Mouse (Mus musculus) adrenal gland, postnatal 36 days (tissue): ENCODE data around the gene Nod1. TPM values are rescaled to one million over a fixed set of nuclear protein-coding genes. Genes with fewer than 3 reads are reported as not detected.
A peak's percentile ranks its signal among the peaks of the same experiment; 100 is the strongest.

Experiments
- DNase-seq, 2 experiments: peaks; one replicate each; pipeline ENCODE4 v3.0.0; 2021; ENCODE audit warnings: mixed read lengths in 1 of 2
- long read RNA-seq, 2 experiments: library from polyadenylated mRNA; stranded (forward); transcript quantifications; one replicate each; pipeline ENCODE4 v2.0.0; 2021; ENCODE audit warnings: borderline sequencing depth in 2 of 2
- total RNA-seq, 2 experiments: library from RNA; stranded (reverse); gene quantifications; 2 replicates each; pipeline ENCODE4 v1.2.3; 2021

Nod1 gene
- total RNA-seq = 10 to 100 TPM in 1 of 2 experiments, 1 to 10 TPM in 1; 8.7 to 11.6 TPM
- long read RNA-seq, experiment 1, full-length matches to known transcripts = 7 of 20 reads
- long read RNA-seq, experiment 1, partial matches to known transcripts = 10 of 20 reads
- long read RNA-seq, experiment 1, other reads (novel, unspliced or antisense) = 3 of 20 reads
- long read RNA-seq, experiment 2, full-length matches to known transcripts = 6 of 6 reads
- long read RNA-seq, experiment 2, partial matches to known transcripts = 0 of 6 reads
- long read RNA-seq, experiment 2, other reads (novel, unspliced or antisense) = 0 of 6 reads

DNA sequence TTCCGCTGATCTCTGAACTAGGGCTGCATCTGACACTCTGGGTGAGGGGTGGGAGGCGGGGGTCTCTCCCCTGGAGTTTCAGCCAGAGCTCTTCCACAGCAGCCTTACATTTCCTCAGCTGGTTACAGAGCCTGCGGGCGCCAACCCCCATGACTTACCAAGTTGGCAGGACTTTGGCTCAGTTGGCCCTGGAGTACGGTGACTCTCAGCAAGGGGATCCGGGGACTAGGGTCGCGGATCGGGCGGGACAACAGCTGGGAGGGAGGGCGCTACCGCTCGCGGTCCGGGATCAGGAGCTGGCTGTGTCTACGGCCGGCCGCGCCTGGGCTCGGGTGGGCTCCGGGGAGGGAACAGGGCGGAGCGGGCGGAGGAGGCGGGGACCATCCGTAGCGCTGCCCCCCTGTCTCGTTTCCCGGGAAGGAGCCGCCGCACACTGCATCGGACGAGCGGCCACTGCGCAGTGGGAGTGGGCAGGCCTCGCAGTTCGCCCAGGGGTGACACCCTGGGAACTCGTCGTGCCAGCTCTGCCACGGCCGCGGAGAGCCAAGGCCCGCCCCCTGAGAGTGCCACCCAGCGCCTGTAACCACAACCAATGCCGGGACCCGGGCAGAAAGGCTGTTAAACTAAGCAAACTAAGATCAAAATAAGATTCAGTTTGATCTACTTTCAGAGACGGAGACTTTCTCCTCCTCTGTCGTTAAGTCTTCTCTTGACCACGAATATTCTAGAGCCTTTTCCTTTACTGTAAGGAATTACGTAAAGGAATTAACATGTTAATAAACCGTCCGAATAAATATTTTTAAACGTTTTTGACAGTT is at the start of gene Nod1:
TSS of gene Nod1 (minus strand) at position 502 of the 818 bp plus-strand sequence.
- DNase-seq = peak; percentile 89 to 90

DNA sequence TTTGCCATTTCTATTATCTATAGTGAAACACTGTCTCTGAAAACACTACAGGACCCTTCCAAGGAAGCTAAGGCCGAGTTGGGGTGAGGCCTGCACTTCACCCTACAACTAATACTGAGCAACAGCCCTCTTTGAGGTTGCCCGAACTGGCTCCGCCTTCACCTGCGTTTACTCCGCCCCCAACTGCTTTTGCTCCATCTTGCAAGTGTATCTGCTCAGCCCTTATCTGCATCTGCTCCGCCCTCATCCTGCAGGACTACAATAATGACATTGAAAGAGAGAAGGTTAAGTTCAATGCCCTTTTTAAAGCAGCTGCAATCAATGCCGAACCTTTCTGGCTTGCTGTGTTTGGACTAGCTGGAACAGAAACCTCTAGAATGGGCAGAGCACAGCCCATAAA is 49.4 kb upstream of the Nod1 start:
- no peak for DNase-seq

DNA sequence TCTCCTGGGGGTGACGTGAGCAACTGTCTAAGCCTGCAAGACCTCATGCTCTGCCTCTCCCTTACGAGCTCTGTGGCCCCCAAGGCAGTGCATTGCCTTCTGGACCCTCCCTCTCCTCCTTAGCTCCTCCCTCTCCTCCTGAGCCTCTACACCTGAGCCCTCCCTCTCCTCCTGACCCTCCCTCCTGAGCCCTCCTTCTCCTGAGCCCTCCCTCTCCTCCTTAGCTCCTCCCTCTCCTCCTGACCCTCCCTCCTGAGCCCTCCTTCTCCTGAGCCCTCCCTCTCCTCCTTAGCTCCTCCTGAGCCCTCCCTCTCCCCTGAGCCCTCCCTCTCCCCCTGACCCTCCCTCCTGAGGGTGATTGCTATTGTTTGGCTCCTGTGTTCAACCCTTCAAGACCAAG is 46.0 kb upstream of the Nod1 start:
- DNase-seq = no peak

DNA sequence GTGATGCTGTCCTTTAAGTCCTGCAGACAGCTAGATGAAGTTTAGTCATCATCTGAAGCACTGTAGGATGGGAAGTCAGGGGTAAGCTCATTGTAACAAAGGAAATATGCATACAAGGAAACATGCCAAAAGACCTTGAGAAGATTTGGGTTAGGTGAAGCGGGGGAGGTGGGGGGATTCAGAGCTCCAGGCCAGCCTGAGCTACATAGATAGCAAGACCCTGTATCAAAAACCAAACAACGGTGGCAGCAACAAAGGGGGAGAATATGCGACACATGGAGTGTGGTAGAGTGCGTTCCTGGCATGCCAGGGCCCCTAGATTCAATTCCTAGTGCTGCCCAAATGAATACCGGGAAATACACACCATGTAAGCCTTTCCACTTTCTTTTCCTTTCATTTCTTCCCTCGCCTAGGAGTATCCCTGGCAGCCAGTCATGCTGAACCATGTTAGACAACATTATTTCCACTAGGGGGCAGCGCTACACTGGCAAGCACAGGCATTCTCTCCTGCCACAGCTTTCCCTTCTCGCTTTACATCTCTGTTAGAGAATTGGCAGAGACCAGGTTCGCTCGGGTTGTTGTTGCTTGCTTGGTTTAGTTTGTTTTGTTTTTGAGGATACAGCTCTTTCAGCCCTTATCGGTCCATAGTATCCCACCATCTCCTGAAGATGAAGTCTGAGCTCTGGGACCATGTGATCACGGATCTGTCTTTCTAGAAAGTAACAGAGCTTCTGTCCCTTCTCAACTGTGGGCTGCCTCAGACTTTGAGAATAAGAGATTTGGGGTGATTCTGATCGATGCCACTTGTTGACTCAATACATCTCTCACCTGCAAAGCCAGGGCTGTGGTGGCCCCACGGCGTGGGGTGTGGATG is 44.5 kb upstream of the Nod1 start:
- DNase-seq = peak; percentile 57 to 76

DNA sequence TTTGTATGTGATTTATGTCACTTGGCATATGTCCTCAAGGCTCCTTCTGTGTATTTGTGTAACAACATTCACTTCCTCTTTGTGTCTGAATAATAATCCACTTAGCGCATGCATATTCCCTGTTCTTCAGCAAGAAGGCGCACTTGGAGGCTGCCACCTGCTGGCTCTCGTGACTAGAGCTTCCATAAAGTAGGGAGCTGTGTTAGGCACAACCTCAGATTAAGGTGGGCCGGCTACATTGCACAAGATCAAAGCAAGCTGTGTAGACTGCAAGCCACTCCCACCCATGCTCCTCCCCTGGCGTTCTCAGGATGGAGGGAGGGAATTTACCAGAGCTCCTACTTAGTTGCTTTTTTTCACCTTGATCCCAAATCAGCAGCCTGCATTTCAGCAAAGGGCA is 43.8 kb upstream of the Nod1 start:
- peak; percentile 65 to 70 for DNase-seq

DNA sequence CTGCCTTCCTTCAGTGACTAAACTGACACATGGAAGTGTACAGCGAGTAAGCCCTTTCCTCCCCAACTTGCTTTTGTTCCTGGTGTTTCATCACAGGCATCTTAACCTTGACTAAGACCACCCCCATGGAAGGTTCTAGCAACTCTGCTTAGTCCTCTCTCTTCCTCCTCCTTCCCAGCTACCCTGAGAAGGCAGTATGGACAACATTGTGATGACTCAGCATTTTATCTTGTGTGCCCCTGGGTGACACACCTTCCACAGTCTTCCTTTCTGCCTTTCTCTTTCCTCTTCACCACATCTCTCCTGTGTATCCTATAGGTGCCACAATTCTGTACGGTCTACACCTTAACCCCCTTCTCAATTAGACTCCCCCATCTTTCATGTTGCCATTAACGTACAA is 41.8 kb upstream of the Nod1 start:
- DNase-seq = no peak

DNA sequence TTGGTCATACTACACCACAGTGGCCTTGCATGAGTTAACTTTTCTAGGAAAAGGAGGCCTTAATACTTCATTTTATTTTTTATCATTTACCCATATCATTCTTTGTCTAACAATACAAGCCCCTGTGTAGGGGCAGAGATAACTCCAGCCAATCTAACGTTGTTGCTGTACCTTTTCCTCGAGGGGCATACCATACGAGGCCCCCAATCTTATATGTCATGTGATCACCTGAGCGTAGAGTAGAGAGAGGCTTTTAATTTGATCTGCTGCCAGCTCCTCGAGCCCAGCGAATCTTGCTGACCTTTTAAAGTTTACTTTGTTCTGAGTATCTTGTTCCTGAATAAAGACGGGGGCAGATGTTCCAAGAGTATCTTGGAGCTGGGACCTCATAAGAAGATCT is 40.1 kb upstream of the Nod1 start:
- peak in 1 of 2 experiments; percentile 9 for DNase-seq

DNA sequence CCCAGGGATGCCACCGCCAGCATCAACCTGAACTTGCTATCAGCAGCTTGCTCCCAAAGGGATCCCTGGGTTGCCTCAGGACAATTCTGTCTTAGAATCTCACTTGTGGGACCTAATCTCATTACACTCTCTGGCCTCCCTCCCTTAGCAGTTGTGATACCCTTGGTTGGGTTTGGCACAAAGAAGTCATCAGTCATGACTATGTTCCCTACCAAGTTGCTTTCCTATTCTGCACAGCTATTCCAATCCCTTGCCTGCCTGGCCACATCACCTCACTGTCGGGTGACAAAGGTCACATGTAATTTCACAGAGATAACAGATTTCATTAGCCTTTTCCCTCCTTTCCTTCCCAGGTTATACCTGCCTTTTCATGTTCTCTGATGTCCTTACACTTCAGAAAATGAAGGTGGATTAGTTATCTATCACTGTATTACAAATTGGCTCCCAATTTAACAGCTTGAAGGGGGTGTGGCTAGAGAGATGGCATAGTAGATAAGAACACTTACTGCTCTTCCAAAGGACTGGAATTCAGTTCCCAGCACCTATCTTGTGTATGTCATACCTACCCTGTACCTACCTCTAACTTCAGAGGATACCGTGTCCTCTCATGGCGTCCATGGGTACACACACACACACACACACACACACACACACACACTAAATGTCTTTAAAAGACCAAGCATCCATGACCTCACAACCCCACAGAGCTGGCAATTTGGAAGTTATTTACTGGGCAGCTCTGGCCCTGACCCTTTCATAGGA is 38.1 kb upstream of the Nod1 start:
- no peak for DNase-seq

DNA sequence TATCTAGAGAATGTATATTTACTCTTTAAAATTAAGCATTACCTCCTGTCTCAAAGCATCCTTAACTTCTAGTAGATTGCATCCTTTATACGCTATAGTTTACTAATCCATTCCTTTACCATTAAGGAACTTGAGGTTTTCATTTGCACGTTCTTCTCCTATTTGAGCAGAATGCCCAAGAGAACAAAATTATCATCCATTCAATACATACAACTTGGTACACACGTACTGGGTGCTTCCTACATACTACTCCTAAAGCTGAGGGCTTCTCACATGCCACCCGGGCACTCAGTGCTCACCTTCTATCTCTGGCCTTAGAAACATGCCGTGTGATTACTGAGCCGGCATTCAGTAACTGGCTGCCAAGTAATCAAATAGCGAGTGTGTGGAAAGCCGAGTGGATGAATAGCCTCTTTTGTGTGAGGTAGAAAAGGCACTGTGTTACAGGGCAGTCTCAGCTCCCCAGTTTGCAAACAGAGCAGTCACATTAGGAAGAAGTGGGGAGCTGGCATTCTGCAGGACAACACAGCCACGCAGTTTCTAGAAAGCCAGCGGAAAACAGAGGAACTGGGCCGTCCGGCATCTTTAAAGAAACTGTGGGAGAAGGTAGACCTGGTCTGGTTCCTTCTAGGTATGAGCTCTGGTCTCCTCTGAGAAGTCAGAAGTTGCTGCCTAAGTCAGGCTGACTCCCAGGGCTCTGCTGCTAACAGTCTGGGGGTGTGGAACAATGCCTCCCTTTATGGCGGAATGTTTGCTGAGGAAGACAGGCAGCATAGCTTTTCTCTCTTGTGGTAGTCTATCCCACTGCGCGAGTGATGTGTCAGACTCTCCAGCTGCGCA is 37.2 kb upstream of the Nod1 start:
- DNase-seq = no peak

DNA sequence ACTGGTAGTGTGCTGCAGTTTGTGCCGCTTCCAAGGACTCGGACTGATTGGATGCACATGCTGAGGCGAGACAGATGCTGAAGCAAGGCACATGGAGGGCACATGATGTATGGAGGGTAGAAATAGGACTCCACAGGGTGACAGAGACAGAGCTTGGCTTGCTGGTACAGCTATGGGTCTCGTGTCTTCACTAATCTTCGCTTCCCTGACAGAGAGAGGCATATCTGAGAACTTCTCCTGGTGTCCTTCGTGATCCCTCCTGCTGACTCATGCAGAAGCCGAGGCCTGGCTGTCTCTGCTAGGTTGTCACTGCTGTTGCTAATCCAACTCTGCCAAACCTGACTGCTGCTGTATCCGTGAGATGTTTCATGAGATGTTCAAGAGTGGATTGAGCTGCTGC is 36.0 kb upstream of the Nod1 start:
- peak; percentile 17 to 37 for DNase-seq

DNA sequence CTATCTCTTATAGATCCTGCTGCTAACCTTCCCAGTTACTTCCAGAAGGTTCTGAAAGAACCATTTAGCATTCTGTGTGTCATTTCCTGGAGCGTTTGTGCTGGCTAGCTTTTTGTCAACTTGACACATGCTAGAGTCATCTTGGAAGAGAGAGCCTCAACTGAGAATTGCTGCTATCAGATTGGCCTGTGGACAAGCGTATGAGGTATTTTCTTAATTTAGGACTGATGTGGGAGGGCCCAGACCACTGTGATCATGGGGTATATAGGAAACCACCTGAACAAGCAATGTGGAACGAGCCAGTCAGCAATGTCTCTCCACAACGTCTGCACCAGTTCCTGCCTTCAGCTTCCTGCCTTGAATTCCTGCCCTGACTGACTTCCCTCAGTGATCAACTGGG is 31.1 kb upstream of the Nod1 start:
- no peak for DNase-seq

DNA sequence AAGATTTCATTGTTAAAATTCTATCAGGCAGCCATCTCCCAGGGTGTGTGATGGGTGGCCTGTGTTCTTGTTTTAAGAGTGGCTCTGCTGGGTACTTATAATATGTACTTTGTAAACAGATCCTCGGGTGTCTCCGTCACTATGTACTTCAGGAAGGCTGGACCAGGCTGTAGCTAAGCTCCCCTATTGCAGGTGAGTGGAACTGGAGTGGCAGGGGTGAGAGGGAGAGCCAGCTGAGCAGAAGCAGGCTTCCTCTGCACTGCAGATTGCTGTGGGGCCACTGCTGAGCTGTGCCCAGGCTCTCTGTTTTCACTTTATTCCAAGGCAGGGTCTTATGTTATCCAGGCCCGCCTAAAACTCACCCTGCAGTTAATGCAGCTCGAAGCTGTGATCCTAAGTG is 30.0 kb upstream of the Nod1 start:
- no peak for DNase-seq

DNA sequence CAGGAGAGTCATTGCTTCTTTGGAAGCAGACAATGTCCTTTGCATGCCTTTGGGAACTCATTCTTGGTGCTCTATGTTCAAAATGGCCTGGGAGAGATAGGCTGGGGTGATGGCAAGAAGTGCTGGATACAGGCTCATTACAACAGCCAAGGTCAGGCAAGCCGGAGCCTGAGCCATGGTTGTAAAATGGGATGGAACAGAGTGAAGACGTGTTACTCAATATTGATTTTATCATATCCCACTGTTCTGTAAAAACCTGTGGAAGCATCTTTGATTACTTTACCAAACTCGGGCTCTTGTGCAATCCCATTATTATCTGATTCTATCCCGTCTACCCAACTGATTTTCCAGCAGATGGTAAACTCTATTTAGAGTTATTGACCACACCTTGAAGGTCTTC is 28.9 kb upstream of the Nod1 start:
- no peak for DNase-seq

DNA sequence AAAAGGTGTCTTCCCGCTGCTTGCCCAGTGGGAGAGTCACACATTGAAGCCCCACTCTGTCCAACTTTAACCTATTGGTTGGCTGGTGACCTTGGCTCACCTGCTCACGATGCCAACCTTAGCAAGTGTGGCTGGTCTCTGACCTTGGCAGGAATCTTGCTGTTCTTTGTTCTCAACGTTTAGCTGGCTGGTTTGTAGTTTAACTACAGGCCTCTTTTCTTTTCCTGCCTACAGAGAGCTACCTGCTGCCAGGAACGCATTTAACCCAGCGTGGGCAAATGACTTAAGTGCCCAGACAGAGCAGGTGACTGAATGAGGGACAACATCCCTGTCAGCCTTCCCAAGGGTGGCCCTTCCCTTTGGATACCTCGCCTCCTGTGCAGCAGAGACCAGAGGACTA is 25.3 kb upstream of the Nod1 start:
- no peak for DNase-seq

DNA sequence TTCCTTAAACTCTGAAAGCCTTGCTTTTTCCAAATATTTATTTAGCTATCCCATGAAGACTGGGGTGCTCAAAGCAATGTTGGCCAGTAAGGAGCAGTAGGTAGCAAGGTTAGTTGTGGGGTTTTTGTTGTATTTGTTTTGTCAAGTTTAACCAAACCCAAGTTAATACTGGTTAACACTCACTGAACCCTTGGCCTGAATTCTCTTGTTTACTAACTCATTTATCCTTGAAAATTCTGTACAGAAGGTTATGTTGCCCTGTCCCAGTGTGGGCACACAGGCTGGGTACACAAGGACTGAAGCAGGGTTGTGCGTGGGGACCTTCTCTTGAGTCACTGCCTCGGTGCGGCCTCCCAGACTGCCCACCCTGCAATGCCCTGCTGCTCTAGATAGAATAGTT is 23.9 kb upstream of the Nod1 start:
- DNase-seq = no peak

DNA sequence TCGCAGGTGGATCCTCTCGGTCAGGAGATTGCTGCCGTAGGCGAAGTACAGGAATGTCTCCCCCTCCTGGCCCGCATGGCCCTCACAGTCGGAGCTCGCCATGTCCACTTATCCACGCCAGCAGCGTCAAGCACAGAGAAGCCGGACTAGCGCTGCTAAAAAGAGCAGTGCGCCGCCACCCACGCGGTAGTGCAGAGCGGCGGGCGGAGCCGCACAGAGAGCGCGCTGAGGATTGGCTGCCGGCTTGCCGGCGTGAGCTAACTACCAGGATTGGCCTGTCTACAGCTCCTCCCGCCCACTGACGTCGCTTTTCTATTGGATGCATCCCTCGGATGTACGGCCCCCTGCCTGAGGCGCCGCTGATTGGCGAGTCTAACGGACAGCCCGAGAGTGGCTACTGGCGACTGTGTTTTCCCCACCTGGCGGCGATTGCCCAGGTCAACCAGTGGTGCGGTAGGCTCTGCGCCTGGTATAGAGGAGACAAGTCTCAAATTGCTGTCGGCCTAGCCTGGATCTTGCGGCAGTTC is 20.4 kb upstream of the Nod1 start, which contains the start of gene Ggct:
TSS of gene Ggct (minus strand) at position 217 of the 527 bp plus-strand sequence.
- peak; percentile 96 to 97 for DNase-seq

DNA sequence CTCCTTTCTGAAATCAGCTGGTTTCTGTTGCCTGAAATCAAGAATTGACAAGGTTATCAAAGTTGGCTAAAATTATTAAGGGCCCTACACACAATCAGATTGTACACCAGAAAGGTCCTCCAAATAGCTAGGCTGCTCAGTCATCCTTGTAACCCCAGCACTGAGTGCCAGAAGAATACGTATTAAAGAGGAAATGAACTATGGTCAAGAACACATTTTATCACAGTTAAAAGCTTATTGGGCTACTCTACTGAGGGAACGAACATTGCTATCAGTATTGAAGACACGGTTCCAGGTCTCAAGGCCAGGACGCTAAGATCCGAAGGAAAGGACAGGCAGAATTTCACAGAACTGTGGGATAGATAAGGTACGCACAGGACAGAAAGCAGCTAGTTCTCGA is 19.7 kb upstream of the Nod1 start:
- no peak for DNase-seq

DNA sequence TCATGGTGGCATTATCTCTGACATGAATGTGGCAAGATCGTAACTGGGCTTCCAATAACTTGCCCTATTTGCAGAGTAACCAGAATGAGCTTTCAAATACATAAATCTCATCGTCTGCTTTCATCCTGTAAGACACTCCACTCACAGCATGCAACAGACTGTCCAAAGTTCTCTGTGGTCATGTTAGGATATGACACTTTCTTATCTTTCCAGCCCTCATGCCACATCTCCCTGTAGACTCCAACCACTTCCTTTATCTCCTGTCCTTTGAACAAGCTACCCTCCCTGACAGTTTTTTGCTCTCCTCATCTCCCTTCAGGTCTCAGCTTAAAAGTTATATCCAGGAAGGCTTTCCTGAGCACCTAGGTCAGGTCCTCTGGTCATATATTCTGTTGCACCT is 18.8 kb upstream of the Nod1 start:
- DNase-seq = no peak

DNA sequence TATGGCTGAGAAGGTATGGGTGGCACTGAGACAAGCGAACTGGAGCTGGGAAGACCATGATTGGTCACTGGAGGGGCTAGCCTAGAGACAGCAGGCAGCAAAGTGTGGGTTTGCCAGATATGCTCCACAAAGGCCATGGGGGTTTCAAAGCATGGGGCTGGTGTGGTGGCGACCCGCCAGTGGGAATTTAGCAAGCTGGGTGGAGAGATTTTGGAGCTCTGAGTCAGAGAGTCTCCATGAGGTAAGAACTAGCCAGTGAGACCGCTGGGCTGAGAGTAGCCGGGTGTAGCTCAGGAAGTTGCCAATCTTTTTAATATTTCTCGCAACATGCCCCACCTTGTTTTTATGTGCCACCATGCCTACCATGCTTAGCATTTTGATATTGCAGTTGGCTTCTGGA is 15.7 kb upstream of the Nod1 start:
- DNase-seq = no peak

DNA sequence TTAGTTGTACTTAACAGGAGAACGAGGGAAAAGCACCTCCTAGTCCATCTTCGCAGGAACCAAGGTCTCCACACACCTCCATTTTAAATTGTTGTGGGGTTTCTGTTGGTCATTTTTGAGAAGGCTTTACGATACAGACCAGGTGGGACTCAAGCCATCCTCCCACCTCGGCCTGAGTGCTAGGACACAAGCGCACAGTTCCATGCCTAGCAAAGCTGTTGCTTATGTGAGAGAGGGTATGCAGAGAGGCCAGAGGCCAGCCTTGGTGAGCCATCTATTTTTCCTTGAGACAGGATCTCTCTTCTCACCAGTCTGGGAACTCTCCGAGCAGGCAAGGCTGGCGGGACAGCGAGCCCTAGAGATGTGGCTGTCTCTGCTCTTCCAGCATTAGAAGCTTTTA is 11.7 kb upstream of the Nod1 start:
- DNase-seq = no peak
